Mouse (Mus musculus): ENCODE measurements around the gene Slc35b4.

GRCm38 (mm10) chr6:34179007-34179406 lies 2.1 kb upstream of the Slc35b4 start:
- TF ChIP-seq POLR2A (IDR thresholded peaks at IDR 0.05; ENCODE audit: extremely low read depth, insufficient read depth, low read length) = no peak
- no peak for TF ChIP-seq CTCF (IDR thresholded peaks at IDR 0.05; ENCODE audit: extremely low read depth, insufficient read depth, low read length)
